Mouse (Mus musculus): ENCODE data around the gene Gm21820. TPM values are rescaled to one million over a fixed set of nuclear protein-coding genes. Genes with fewer than 3 reads are reported as not detected.

The Gm21820 gene
- polyA plus RNA-seq (2014; fragmentation: Illumina TruSeq; extraction: RNeasy Lipid Tissue Mini Kit (QIAGEN cat#74804); ENCODE audit: low read depth, low replicate concordance) = not detected

DNA sequence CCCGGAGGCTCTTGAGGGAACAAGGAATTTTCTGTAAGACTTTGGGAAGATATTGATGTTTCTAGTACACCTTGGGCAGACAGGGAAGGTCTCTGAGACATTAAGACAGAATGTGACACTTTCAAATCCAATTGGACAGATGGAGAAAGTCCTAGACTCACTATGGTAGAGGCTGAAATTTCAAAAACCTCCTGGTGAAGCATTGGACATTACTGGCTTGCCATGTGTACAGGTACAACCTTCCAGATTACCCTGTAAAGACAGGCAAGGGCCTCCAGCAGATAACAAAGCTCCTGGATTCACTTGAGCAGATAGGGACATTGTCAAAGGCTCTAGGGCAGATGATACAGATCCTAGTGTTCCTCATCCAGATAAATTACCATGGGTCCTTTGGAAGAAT lies at the start of gene Gm21820:
Gene Gm21820 (minus strand): TSS at position 101 of the 400 bp plus-strand sequence.

Other genes starting within 250 kb of the Gm21820 start
- not detected for gene Gm20918, start 205.5 kb downstream of the Gm21820 start, polyA plus RNA-seq (2014; fragmentation: Illumina TruSeq; extraction: RNeasy Lipid Tissue Mini Kit (QIAGEN cat#74804); ENCODE audit: low read depth, low replicate concordance)

Measured in kidney, adult 10 weeks (tissue).